Mouse (Mus musculus): ENCODE data around the gene Fubp1.

The Fubp1 gene

DNA sequence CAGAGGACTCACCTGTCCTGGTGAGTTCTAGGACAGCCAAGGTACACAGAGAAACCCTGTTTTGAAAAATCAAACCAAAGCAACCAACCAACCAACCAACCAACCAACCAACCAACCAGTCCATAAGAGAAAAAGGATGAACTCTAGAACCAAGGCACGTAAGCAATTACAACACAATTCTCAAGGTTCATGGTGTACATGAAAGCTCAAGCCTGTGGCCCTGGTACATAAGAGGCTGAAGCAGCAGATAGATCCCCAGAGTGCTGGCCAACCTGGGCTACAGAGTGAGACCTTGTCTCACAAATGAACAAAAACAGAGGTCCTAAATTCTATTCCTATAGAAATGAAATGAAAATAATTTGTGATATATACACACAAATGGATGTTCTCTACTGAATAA, 74.1 kb downstream of the Fubp1 start:
- DNase-seq, result no peak

DNA sequence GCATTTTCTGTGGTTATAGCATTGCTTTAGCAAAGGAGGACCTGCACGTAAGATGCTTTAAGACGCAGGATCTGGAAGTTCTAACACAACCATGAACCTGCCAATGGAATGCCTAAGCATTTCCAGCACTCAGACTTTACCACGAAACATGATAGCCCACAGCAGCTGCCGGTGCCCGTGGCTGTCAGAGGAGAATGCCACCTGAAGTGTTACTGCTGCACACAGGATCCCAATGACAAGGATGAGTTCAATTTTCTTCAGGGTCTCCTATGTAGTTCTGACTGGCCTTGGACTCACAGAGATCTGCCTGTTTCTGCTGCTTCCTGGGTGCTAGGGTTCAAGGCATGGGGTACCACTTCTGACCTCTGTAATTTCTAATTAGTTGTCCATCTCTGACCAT, 74.5 kb downstream of the Fubp1 start:
- no peak for DNase-seq
